Mouse (Mus musculus) telencephalon, adult 2 months (tissue): ENCODE data around the gene Clpx.
"Not testable (repeated sequence)": the region's sequence is repeated elsewhere in the genome, so short reads cannot be mapped to it uniquely, and the experiment has no call there.

Source experiments
- DNase-seq: peaks from one replicate; pipeline ENCODE4 v3.0.0-alpha.2; 2011; ENCODE audit warnings: low read depth, low spot score

Clpx gene

GRCm38 (mm10) chr9:65293973-65294715 lies at the start of gene Clpx:
Clpx (plus strand) TSS chr9:65294260.
- peak; percentile 98 for DNase-seq

GRCm38 (mm10) chr9:65247502-65248376 lies 46.3 kb upstream of the Clpx start:
- DNase-seq = no peak

- no peak for DNase-seq
These were observed 45.7 kb upstream of the Clpx start for GRCm38 (mm10) chr9:65248377-65248690.

- DNase-seq = no peak
These were observed 42.0 kb upstream of the Clpx start for GRCm38 (mm10) chr9:65252026-65252425.

- DNase-seq = no peak
These were observed 38.0 kb upstream of the Clpx start for GRCm38 (mm10) chr9:65255906-65256600.

GRCm38 (mm10) chr9:65257218-65257910 lies 36.7 kb upstream of the Clpx start:
- no peak for DNase-seq

GRCm38 (mm10) chr9:65259366-65259765 lies 34.7 kb upstream of the Clpx start:
- no peak for DNase-seq

GRCm38 (mm10) chr9:65261591-65262230 lies 32.3 kb upstream of the Clpx start:
- no peak for DNase-seq

GRCm38 (mm10) chr9:65262641-65263120 lies 31.4 kb upstream of the Clpx start:
- DNase-seq = no peak

GRCm38 (mm10) chr9:65264959-65265358 lies 29.1 kb upstream of the Clpx start, which contains the start of gene Cilp:
Cilp (plus strand) TSS chr9:65265180.
- no peak for DNase-seq

GRCm38 (mm10) chr9:65267742-65268515 lies 26.1 kb upstream of the Clpx start:
- DNase-seq = peak; percentile 32

- no peak for DNase-seq
These were observed 20.8 kb upstream of the Clpx start for GRCm38 (mm10) chr9:65273048-65273809.

GRCm38 (mm10) chr9:65273873-65274272 lies 20.2 kb upstream of the Clpx start:
- no peak for DNase-seq

- not testable (repeated sequence) for DNase-seq
These were observed 19.2 kb upstream of the Clpx start for GRCm38 (mm10) chr9:65274851-65275250.

GRCm38 (mm10) chr9:65275810-65276530 lies 18.1 kb upstream of the Clpx start:
- DNase-seq = no peak

- DNase-seq = no peak
These were observed 12.4 kb upstream of the Clpx start for GRCm38 (mm10) chr9:65281536-65282151.

- DNase-seq = no peak
These were observed 10.8 kb upstream of the Clpx start for GRCm38 (mm10) chr9:65283301-65283700.

- DNase-seq = not testable (repeated sequence)
These were observed 5.8 kb upstream of the Clpx start for GRCm38 (mm10) chr9:65288252-65288651.
